Mouse (Mus musculus): Measurements from ENCODE around the gene Adcy1. TPM values are rescaled to one million over a fixed set of nuclear protein-coding genes. Genes with fewer than 3 reads are reported as not detected.

The Adcy1 gene
- polyA plus RNA-seq, 1 experiment from 2014 or later = 8.4 TPM

- no peak overlapping the region for H3K4me3 ChIP-seq
- H3K36me3 ChIP-seq (replicated peaks) = no peaks in the 10 kb centered on the region
- H3K4me1 ChIP-seq = no peaks in the 10 kb centered on the region
- H3K27ac ChIP-seq = no peak overlapping the region
- H3K9ac ChIP-seq = no peak overlapping the region
- WGBS = 83% methylated on average over 4 of the region's 4 CpGs
- no peaks in the 10 kb centered on the region for H3K27me3 ChIP-seq (replicated peaks)
- H3K4me2 ChIP-seq = no peak overlapping the region
- ATAC-seq (replicated peaks) = no peak
- H3K9me3 ChIP-seq = no peaks in the 10 kb centered on the region
Measured at GRCm38 (mm10) chr11:7145221-7145620, 81.9 kb downstream of the Adcy1 start.

GRCm38 (mm10) chr11:7147536-7147935 is 84.2 kb downstream of the Adcy1 start:
- no peak overlapping the region for H3K27ac ChIP-seq
- H3K9ac ChIP-seq = no peak overlapping the region
- WGBS = 88% methylated on average over 8 of the region's 8 CpGs
- ATAC-seq (replicated peaks) = no peak
- H3K9me3 ChIP-seq = no peaks in the 10 kb centered on the region
- no peak overlapping the region for H3K4me3 ChIP-seq
- H3K36me3 ChIP-seq (replicated peaks) = no peaks in the 10 kb centered on the region
- H3K4me1 ChIP-seq = no peaks in the 10 kb centered on the region
- no peaks in the 10 kb centered on the region for H3K27me3 ChIP-seq (replicated peaks)
- H3K4me2 ChIP-seq = no peak overlapping the region

GRCm38 (mm10) chr11:7147945-7148344 is 84.7 kb downstream of the Adcy1 start:
- H3K27ac ChIP-seq = no peak overlapping the region
- WGBS = 95% methylated on average over 7 of the region's 7 CpGs
- ATAC-seq (replicated peaks) = no peak

GRCm38 (mm10) chr11:7149471-7149870 is 86.2 kb downstream of the Adcy1 start:
- Histone ChIP-seq H3K36me3 (replicated peaks) (no peaks in the 10 kb centered on the region), H3K27me3 (replicated peaks) (no peaks in the 10 kb centered on the region), H3K4me2 (no peak overlapping the region), H3K9me3 (no peaks in the 10 kb centered on the region), H3K4me3 (no peak overlapping the region), H3K9ac (no peak overlapping the region), H3K27ac (no peak overlapping the region), H3K4me1 (no peaks in the 10 kb centered on the region)
- WGBS = 82% methylated on average over 7 of the region's 7 CpGs
- ATAC-seq (replicated peaks) = no peak

More at GRCm38 (mm10) chr11:7147945-7148344, 84.7 kb downstream of the Adcy1 start:
- Histone ChIP-seq H3K4me2 (no peak overlapping the region), H3K9me3 (no peaks in the 10 kb centered on the region), H3K27me3 (replicated peaks) (no peaks in the 10 kb centered on the region), H3K9ac (no peak overlapping the region), H3K36me3 (replicated peaks) (no peaks in the 10 kb centered on the region), H3K4me1 (no peaks in the 10 kb centered on the region), H3K4me3 (no peak overlapping the region)

- H3K9ac ChIP-seq = no peak overlapping the region
- no peaks in the 10 kb centered on the region for H3K36me3 ChIP-seq (replicated peaks)
- H3K4me1 ChIP-seq = no peaks in the 10 kb centered on the region
- H3K27me3 ChIP-seq (replicated peaks) = no peaks in the 10 kb centered on the region
- H3K4me3 ChIP-seq = no peak overlapping the region
- 89% methylated on average over 8 of the region's 8 CpGs for WGBS
- no peak overlapping the region for H3K4me2 ChIP-seq
- H3K9me3 ChIP-seq = no peaks in the 10 kb centered on the region
- H3K27ac ChIP-seq = no peak overlapping the region
- ATAC-seq (replicated peaks) = no peak
Measured at GRCm38 (mm10) chr11:7150511-7150910, 87.2 kb downstream of the Adcy1 start.

- H3K4me3 ChIP-seq = no peak overlapping the region
- no peaks in the 10 kb centered on the region for H3K27me3 ChIP-seq (replicated peaks)
- WGBS = 95% methylated on average over 12 of the region's 12 CpGs
- no peaks in the 10 kb centered on the region for H3K9me3 ChIP-seq
- H3K36me3 ChIP-seq (replicated peaks) = no peaks in the 10 kb centered on the region
- H3K27ac ChIP-seq = no peak overlapping the region
- H3K4me1 ChIP-seq = no peaks in the 10 kb centered on the region
- no peak overlapping the region for H3K9ac ChIP-seq
- H3K4me2 ChIP-seq = no peak overlapping the region
- ATAC-seq (replicated peaks) = no peak
Measured at GRCm38 (mm10) chr11:7152371-7152770, 89.1 kb downstream of the Adcy1 start.

- no peak for ATAC-seq (replicated peaks)
- Histone ChIP-seq H3K4me2 (no peak overlapping the region), H3K4me3 (no peak overlapping the region), H3K4me1 (no peaks in the 10 kb centered on the region), H3K9ac (no peak overlapping the region), H3K36me3 (replicated peaks) (no peaks in the 10 kb centered on the region), H3K27ac (no peak overlapping the region), H3K27me3 (replicated peaks) (no peaks in the 10 kb centered on the region), H3K9me3 (no peaks in the 10 kb centered on the region)
- 88% methylated on average over 8 of the region's 8 CpGs for WGBS
Measured at GRCm38 (mm10) chr11:7153081-7153480, 89.8 kb downstream of the Adcy1 start.

GRCm38 (mm10) chr11:7156427-7156826 is 93.1 kb downstream of the Adcy1 start:
- H3K4me3 ChIP-seq = no peak overlapping the region
- H3K27me3 ChIP-seq (replicated peaks) = no peaks in the 10 kb centered on the region
- no peak for ATAC-seq (replicated peaks)
- no peaks in the 10 kb centered on the region for H3K9me3 ChIP-seq
- no peak overlapping the region for H3K9ac ChIP-seq
- H3K4me1 ChIP-seq = peaks cover 15% of the 10 kb centered on the region
- no peak overlapping the region for H3K4me2 ChIP-seq
- whole genome bisulfite sequencing = 78% methylated on average over 4 of the region's 4 CpGs
- no peak overlapping the region for H3K27ac ChIP-seq
- no peaks in the 10 kb centered on the region for H3K36me3 ChIP-seq (replicated peaks)

GRCm38 (mm10) chr11:7158196-7158595 is 94.9 kb downstream of the Adcy1 start:
- Histone ChIP-seq H3K9me3 (no peaks in the 10 kb centered on the region), H3K4me2 (no peak overlapping the region), H3K9ac (no peak overlapping the region), H3K4me3 (no peak overlapping the region), H3K27me3 (replicated peaks) (no peaks in the 10 kb centered on the region), H3K4me1 (peaks cover 15% of the 10 kb centered on the region), H3K27ac (no peak overlapping the region), H3K36me3 (replicated peaks) (no peaks in the 10 kb centered on the region)
- WGBS = 86% methylated on average over 6 of the region's 6 CpGs
- ATAC-seq (replicated peaks) = no peak

- peaks cover 15% of the 10 kb centered on the region for H3K4me1 ChIP-seq
- peak overlapping the region; percentile 58; the same call in 1 of the 2 replicates for H3K27ac ChIP-seq
- ATAC-seq (replicated peaks) = peak; percentile 15; the same call in 1 of the 2 replicates
- H3K4me2 ChIP-seq = no peak overlapping the region
- H3K36me3 ChIP-seq (replicated peaks) = no peaks in the 10 kb centered on the region
- no peak overlapping the region for H3K9ac ChIP-seq
- H3K27me3 ChIP-seq (replicated peaks) = no peaks in the 10 kb centered on the region
- H3K4me3 ChIP-seq = no peak overlapping the region
- 58% methylated on average over 6 of the region's 6 CpGs for WGBS
- no peaks in the 10 kb centered on the region for H3K9me3 ChIP-seq
Measured at GRCm38 (mm10) chr11:7160146-7160545, 96.9 kb downstream of the Adcy1 start.

GRCm38 (mm10) chr11:7160637-7161101 is 97.4 kb downstream of the Adcy1 start:
- WGBS = 18% methylated on average over 4 of the region's 4 CpGs
- no peak overlapping the region for H3K4me3 ChIP-seq
- peak; percentile 86 for ATAC-seq (replicated peaks)
- H3K27me3 ChIP-seq (replicated peaks) = no peaks in the 10 kb centered on the region
- H3K27ac ChIP-seq = peak overlapping the region; percentile 58
- H3K36me3 ChIP-seq (replicated peaks) = no peaks in the 10 kb centered on the region
- peaks cover 15% of the 10 kb centered on the region for H3K4me1 ChIP-seq
- no peaks in the 10 kb centered on the region for H3K9me3 ChIP-seq
- H3K9ac ChIP-seq = no peak overlapping the region
- no peak overlapping the region for H3K4me2 ChIP-seq

- H3K9ac ChIP-seq = no peak overlapping the region
- H3K4me2 ChIP-seq = no peak overlapping the region
- peaks cover 15% of the 10 kb centered on the region for H3K4me1 ChIP-seq
- ATAC-seq (replicated peaks) = peak; percentile 53
- WGBS = 80% methylated on average over 8 of the region's 8 CpGs
- H3K27me3 ChIP-seq (replicated peaks) = no peaks in the 10 kb centered on the region
- H3K9me3 ChIP-seq = no peaks in the 10 kb centered on the region
- H3K27ac ChIP-seq = peak overlapping the region; percentile 58; the same call in 1 of the 2 replicates
- no peak overlapping the region for H3K4me3 ChIP-seq
- H3K36me3 ChIP-seq (replicated peaks) = no peaks in the 10 kb centered on the region
Measured at GRCm38 (mm10) chr11:7161502-7162174, 98.3 kb downstream of the Adcy1 start.

- no peaks in the 10 kb centered on the region for H3K36me3 ChIP-seq (replicated peaks)
- no peak for ATAC-seq (replicated peaks)
- H3K4me1 ChIP-seq = peaks cover 15% of the 10 kb centered on the region
- H3K4me3 ChIP-seq = no peak overlapping the region
- no peak overlapping the region for H3K4me2 ChIP-seq
- no peaks in the 10 kb centered on the region for H3K9me3 ChIP-seq
- 42% methylated on average over 4 of the region's 4 CpGs for WGBS
- H3K27me3 ChIP-seq (replicated peaks) = no peaks in the 10 kb centered on the region
- no peak overlapping the region for H3K9ac ChIP-seq
- H3K27ac ChIP-seq = no peak overlapping the region
Measured at GRCm38 (mm10) chr11:7164416-7164815, 101.1 kb downstream of the Adcy1 start.

Measured in midbrain, embryonic 15.5 days (tissue).